Mouse (Mus musculus): ENCODE data around the gene Ebpl. TPM values are rescaled to one million over a fixed set of nuclear protein-coding genes. Genes with fewer than 3 reads are reported as not detected.

Ebpl gene
- total RNA-seq (2021), result 3.9 and 5.0 TPM in 2 replicates
- long read RNA-seq, experiment 1, full-length matches to known transcripts, result 20 of 20 reads
- long read RNA-seq, experiment 1, partial matches to known transcripts, result 0 of 20 reads
- long read RNA-seq, experiment 1, other reads (novel, unspliced or antisense), result 0 of 20 reads
- long read RNA-seq, experiment 2, full-length matches to known transcripts, result 43 of 43 reads
- long read RNA-seq, experiment 2, partial matches to known transcripts, result 0 of 43 reads
- long read RNA-seq, experiment 2, other reads (novel, unspliced or antisense), result 0 of 43 reads

DNA sequence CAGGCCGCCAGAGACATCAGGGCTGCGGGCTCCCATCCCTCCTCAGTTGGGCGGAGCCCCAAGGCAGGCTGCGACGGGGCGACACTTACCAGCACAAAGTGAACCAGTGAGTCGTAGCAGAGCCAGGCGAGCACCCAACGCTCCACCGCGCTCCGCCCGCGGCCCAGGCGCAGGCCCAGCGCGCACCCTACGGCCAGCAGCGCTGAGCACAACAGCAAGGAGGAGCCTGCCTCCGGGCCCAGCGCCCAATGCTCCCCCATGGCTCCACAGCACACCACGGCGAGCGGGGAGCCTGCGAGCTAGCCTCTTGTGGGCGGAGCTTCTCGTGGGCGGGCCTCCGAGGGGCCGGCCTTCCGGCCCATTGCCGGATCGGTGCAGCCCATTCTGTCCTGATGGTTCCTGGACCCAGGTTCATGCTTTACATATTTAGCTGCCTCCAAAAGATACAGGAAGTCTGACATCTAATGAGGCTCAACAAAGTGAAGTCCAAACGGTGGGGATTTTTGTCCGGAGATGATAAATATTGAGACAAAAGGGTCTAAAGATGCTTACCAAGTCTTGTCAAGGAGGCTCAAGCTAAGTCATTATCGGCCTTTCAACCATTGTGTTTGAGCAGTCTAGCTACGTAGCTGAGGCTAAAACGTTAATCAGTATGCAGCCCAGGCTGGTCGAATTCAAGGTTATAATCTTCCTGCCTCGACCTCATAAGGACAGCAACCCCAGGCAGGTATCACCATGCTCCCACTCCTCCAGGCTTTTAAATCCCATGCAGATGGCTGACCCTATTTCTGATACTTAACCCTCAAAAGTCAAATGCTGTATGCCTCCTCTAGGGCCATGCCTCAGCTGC lies at the start of gene Ebpl:
Gene Ebpl, minus strand, starts transcription at position 309 of the 850 bp plus-strand sequence.
- DNase-seq, result peak; percentile 96

DNA sequence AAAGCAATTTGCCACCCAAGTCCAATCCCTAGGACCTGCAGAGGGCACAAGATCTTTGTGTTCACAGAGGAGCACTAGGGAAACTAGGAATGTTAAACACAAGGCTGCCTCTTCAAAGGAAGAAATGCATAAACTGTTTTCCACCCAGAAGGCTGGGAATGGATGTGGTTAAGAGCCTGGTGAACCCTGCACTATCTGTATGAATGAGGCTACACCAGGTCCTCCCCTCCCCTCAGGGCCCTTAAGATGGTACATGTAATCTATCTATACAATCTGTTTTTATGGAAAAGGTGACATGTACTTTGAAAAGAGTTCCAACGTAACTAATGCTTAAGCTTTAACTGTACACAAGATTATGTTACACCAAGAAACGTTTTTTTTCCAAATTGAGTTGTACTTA lies 49.8 kb upstream of the Ebpl start:
- no peak for DNase-seq

DNA sequence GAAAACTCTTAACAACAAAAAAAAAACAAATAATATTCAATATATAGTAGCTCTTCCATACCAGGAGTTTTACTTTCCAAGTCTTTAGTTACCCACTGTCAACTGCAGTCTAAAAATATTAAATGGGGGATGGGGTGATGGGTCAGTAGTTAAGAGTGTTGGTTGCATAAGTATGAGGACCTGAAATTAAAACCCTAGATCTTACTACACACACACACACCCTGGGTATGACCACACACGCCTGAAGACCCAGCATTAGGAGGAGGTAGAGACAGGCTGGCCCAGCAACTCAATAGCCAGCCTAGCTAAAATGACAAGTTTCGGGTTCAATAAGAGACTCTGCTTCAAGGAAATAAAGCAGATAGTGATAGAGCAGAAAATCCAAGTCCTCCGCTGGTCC lies 46.8 kb upstream of the Ebpl start:
- DNase-seq, result no peak

DNA sequence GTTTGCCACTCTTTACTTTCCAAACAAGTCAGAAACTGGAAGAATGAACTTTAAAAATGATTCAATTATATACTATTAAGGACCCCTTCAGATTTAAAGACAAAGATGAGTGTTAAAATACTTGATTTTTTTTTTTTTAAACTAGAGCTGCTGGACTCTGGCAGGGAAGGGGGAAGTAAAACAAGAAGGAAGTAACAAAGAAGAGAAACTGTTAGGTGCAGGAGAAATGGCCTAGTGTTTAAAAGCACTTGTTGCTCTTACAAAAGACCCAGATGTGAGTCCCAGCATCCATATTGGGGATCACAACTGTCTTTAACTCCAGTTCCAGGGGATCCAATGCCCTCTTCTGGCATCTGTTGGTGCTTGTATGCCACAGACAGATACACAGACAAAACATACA lies 45.5 kb upstream of the Ebpl start:
- DNase-seq, result no peak

DNA sequence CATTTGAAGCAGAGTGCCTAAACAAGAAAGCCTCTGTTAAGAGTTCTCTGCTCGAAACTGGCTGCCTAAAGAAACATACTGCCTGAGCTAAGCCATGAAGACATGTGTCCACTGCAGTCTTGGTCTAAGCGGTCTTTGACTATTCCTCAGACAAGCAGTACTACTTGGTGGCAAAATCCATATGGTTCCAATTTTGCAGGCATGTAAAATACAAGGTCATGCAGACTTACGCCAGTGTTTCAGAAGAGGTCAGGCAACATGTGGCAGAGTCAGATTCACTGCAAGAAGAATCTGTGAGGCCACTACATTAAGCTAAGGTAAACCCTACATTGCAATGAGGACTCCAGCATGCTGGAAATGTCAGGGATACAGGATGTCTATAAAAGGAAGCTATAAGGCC lies 44.7 kb upstream of the Ebpl start:
- DNase-seq, result no peak

DNA sequence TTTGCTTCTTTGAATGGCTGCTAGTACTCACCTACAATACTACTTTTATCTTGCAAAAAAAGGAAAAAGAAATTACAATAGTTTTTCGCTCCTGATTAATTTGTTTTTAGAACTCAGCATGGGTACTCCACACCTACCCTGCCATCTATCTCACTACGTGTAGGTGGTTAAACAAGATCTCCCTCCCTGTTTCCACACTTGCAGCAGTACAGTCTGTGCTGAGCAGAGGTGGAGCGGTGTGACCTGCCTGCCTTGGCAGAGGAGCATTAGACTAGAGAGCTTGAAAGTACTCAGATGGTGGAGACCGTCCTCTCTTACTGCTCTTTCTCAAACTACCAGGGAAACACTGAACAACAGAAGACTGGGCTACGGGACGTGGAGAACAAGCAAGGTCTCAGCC lies 34.5 kb upstream of the Ebpl start:
- no peak for DNase-seq

DNA sequence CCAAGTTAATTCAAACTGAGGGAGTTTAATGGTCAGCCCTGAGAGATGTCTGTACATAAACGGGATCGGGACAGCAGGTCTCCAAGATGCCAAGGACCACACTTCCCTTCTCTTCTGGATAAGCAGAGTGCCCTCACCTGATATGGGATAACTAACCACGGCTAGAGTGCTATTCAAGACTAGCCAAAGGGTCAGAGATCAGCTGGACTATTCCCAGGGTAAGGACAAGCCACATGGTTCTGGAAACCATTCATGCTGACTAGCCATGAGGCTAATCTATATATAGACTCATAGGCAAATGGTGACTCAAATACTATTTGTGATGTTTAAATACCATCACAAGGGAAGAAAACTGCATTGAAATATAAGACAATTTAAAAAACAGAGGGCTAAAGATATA lies 30.3 kb upstream of the Ebpl start:
- DNase-seq, result no peak

DNA sequence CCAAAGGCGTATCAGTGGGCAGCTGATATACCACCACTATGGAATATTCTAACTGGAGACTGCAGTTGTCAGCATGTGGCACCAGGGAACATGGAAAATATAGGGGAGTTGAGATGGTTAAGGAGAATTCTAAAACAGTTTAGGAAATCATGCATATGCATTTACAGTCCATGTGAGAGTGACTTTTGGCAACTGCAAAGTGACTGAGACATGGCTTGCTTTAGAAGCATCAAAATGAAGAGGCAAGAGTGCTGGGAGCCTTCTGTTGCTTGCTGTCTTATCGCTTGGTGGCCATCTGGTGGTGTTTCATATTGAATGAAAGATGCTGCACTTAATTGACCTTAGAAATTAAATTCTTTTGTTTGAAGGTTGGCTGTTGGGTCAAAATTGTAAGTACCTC lies 7.1 kb upstream of the Ebpl start:
- no peak for DNase-seq

DNA sequence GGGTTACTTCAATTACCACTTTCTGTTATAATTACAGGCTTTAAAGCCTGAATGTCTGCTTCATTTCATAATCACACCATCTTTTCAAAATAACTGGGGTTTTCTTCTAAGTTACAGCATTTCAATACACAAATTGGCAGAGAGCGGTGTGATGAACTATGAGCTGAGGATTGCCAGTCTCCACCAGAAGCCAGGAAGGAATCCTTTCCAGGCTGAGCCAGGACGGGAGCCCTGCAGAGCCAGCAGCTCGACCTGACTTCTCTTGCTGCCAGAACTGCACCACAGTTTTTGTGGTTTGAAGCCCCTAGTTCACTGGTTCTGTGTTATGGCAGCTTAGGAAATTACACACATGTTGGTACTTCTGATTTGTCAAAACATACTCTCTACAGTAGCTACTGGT lies 4.4 kb upstream of the Ebpl start:
- DNase-seq, result no peak

DNA sequence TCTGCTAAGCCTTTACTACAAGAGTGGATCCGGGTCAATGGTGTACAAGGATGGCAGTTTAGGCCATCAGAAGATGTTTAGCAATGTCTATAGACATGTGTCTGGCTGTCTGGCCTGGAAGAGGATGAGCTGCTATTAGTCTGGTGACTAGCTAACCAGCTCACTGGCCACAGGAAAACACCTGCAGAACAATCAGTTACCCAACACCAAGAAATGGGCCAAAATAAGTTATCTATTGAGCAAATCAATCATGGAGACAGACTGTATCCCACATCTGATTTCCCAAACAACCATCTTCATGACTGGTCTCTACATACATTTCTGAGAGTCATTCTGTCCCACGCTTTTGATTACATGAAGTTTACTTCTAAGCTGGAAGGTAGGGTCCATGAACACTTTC lies 3.5 kb upstream of the Ebpl start:
- no peak for DNase-seq

DNA sequence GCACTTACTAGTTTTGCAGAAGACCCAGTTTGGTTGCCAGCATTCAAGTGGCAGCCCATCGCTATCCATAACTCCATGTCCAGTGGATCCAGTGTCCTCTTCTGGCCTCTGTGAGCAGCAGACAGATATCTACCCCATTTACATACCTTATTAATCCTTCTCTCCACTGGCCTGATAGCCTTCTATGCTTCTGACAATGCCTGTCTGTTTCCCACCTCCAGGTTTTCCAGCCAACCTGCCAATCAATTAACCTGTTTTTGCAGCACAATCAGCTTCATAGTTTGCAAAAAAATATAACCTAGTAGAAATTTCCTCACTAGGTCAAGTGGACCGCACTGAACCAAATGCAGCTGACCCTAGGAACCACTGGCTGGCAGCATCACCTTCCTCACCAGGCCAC lies 2.0 kb upstream of the Ebpl start:
- no peak for DNase-seq

DNA sequence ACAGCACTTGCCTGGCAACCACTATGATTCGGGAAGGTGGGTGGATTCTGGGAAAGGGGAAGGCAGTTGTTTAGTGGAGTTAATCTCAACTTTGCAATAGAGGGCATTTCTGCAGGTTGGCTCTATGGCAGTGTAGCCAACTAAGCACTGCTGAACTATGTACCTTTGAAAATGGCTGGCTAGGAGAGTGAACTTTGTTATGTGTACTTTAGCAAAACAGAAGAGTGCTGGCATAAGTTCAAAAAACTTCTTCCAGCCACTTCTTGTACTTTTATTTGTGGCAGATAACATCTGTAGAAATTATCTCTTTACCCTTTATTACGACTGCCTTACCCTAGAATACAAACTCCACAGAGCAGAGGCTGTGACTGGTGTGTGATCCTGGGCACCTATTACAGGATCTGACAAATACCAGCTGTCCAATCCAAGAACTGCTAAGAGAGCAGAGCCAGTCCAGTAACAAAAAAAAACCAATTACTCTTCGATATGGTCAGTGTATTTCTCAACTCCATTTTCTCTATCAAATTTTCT lies 807 bp upstream of the Ebpl start:
- no peak for DNase-seq

DNA sequence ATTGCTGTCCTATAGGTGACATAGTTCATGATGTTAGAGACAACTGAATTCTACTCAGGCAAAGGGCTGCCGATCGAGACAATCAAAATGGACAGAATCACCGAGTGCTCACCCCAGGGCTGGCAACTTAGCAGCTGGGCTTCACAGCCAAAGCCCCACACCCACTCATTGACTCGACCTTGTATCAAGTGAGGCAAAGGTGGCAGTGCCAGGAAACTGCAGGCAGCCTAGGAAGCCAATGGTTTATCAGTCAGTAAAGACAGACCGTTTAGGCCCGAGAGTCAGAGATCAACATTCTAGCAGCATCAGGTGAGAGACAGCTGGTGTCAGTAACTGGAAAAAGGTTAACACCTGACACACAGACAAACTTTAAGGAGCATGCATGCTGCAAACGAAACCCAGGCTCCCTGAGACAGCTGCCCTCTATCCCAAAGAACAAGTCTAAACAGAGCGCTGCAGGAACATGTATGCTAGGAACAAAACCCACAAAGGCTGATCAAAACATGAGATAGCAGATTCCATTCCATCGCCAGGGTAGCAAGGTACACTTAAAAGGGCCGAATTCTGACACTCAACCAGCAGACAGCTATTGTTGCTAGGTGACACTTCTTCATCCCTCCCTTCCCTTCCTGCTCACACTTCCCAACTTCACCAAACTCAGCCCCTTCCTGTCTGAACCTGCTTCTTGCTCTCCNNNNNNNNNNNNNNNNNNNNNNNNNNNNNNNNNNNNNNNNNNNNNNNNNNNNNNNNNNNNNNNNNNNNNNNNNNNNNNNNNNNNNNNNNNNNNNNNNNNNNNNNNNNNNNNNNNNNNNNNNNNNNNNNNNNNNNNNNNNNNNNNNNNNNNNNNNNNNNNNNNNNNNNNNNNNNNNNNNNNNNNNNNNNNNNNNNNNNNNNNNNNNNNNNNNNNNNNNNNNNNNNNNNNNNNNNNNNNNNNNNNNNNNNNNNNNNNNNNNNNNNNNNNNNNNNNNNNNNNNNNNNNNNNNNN lies 5.7 kb downstream of the Ebpl start:
- DNase-seq, result peak; percentile 23

DNA sequence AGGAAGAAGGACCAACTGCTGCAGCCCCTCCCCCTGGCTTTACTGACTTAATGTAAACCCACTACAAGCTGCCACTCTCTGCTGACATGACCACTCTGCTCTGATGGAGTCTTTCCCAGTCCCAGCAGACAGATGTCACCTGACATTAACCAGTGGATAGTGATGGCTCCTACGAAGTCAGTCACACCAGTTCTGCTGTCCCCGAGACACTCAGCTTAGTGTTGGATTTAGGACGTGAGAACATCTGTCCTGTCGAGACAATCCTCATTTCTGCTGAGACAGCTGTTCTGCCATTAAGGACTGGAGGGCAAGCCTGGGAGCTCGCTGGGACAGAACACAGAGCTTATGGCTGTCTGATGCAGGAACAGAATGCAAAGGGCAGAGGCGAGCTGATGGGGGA lies 9.4 kb downstream of the Ebpl start:
- DNase-seq, result no peak

DNA sequence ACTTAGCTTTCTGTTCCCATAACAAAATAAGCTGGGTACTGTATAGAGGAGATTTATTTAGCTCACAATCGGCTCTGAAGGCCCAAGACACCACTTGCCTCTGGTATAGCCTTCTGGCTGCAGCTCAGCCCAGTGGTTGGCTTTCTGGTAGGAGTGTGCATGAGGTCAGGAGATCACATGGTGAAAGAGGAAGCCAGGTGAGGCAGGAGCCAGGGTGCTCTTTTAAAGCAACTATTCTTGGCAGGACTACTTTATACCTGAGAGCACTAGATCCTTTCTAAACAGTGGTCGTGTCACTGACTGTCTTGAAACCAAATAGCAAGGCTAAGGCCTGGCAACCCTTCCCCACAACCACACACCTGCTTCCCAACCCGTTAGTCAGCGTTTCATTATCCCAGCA lies 10.4 kb downstream of the Ebpl start:
- DNase-seq, result no peak

DNA sequence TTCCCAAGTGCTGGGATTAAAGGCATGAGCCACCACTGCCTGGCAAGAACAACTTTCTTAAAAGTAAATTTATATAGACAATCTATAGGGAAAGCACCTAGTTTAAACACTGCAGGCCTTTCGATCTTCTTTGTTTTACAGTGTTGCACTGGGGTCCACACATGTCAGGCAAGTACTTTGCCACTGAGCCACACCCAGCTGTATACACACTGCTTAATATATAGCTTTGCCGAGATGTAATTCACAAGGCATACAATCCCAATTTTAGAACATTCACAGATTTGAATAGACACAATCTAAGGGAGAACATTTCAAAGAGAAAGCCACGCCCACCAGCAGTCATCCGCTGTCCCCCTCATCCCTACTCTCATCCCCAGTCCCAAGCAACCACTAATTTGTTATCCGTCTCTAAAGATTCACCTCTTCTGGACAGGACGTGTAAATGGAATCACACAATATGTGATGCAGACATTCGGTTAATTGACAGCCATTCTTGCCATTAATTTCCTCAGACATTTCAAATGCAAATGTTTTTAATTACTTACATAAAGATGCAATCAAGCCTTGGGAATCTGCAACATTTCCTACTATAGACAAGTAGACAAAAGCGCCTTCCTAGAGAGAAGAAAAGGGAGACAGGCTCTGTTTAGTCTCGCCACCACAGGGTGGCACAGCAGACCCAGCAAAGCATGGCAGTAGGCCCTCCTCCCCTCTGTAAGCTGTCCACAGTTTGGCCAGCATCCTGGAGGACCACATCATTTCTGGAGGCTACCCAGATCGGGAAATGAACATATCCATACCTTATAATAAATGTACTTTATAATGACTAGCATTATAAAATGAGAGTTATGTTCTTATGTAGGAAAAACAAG lies 13.2 kb downstream of the Ebpl start:
- DNase-seq, result no peak

DNA sequence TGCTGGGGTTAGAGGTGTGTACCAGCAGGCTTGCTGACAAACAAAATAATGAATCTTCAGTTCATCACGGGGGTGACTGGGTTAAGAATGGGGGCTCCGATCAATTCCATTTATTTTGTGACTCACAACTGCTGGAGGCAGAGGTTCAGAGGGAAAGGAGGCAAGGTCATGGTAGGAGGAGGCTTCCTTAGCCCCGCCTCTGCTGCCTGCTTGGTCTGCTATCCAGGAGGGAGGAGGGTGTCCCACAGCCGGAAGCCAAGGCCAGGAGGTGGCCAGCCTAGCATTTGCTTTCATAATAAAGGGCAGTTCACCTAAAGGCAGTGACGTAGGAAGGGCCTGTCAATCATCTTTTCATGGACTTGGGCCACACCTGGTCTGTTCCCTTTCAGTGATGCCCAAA lies 15.6 kb downstream of the Ebpl start:
- peak; percentile 64 for DNase-seq

DNA sequence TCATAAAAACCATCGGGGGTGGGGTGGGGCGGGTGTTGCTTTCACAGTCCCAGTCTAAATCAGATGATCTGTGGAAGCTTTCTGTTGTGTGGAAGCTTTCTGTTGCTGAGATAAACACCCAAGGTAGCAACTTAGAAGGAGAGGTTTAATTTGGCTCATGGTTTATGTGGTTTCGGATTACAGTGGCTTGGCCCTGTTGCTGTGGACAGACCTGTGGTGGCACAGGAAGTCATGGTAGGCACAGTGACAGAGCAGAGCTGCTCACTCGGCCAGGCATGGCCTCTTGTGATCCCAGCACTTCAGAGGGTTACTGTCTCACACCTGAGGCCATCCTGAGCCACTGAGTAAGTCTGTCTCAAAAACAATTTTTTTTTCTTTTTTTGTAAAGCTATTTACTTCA lies 20.9 kb downstream of the Ebpl start:
- DNase-seq, result no peak

DNA sequence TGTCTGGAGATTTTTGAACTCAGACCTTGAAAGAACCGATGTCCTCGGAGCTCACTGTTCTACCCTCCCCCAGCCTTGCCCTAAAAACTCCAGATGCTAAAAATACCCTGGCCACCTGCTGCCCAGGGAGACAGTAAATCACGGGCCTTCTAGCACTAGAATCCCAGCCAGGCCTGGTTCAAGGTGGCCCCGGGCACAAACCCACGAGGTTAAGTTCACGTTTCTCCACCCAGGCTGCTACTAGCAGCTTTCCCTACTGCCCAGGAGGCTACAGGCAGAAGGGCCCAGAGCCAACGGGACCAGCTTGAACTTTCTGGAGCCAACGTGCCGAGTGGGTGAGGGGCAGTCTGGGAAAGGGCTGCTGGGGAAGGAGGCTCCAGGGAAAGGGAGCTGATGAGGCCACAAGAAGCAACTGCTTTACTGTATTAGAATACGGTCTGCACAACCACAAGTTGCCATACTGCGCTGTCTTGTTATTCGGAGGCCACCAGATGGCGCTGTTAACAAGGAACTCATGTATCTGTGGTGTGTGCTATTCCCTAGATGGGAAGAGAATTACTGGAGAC lies 29.2 kb downstream of the Ebpl start:
- DNase-seq, result peak; percentile 92

DNA sequence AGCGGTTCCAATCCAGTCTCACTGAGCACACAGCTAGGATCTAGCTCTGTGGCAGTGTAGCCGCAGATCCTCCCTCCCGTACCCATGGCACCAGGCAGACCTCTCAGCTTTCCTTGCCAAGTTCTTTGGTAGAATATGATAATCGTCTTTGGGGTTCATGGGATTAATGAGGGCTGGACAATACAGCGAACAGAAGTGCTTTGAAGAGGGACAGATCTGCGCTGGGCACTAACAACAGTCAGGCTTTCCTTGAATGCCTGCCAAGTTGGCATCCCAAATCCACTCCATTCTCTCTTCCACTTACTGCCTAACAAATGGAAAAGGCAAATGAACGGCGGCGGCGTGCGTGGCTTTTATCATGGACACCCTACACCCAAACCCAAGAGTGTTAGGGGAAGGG lies 29.6 kb downstream of the Ebpl start:
- peak; percentile 67 for DNase-seq

Measured in adrenal gland, postnatal 14 days (tissue).